Mouse (Mus musculus) gastrocnemius, postnatal 4 days (tissue): ENCODE data around the gene Umodl1. TPM values are rescaled to one million over a fixed set of nuclear protein-coding genes. Genes with fewer than 3 reads are reported as not detected.

Source experiments
- DNase-seq, 2 experiments: peaks; one replicate each; pipeline ENCODE4 v3.0.0; 2021 to 2022; ENCODE audit warnings: low spot score in 2 of 2, mixed read lengths in 2 of 2
- long read RNA-seq, 2 experiments: library from polyadenylated mRNA; stranded (forward); transcript quantifications; one replicate each; pipeline ENCODE4 v2.0.0; 2021
- total RNA-seq, 2 experiments: library from RNA; stranded (reverse); gene quantifications; 2 replicates each; pipeline ENCODE4 v1.2.3; 2021

Gene Umodl1
- total RNA-seq: under 1 TPM; 0.22 to 0.23 TPM
- long read RNA-seq, experiment 1: 0 reads
- long read RNA-seq, experiment 2: 0 reads

DNA sequence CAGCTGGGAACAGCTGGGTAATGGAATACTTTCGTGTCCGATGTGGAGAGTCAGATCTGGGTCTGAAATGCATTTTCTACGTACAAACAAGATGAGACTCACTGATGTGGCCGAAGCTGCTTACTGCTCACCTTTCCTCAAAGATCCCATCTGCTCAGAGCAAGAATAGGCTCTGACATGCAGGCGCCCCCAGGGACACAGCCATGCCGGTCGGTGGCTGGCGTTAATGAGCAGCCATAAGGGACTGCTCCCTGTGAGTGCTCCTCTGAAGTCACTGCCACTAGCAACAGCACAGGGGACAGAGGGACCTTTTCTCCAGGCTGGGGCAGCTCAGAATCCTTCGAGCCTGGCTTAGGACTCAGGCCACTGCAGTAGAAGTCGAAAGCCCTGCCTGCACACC is at the start of gene Umodl1:
TSS of gene Umodl1 (plus strand) at position 301 of the 400 bp plus-strand sequence.
- no peak for DNase-seq

DNA sequence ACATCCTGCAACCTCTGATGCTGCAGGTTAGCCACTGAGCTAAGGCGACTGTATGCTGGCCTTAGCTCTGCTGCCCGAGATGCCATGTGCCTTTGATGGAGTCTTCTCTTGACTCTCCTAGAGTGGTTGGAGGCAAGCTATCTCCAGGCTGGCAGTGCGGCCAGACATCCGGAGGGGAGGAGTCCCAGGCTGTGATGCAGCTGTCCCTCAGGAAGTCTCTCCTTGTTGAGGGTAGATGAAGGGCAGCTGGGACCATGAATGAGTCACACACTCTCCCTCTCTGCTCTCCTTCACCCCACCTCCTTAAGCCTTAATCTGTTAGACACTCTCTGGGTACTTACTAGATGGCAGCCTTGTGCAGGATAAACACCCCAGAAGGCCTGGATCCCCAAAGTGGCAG is 46.9 kb upstream of the Umodl1 start:
- no peak for DNase-seq

GRCm38 (mm10) chr17:30910866-30911731 is 43.3 kb upstream of the Umodl1 start:
- no peak for DNase-seq

GRCm38 (mm10) chr17:30911732-30912088 is 42.7 kb upstream of the Umodl1 start:
- DNase-seq: no peak

- no peak for DNase-seq
Measured at GRCm38 (mm10) chr17:30912536-30912935, 41.9 kb upstream of the Umodl1 start.

- no peak for DNase-seq
Measured at GRCm38 (mm10) chr17:30914264-30914663, 40.2 kb upstream of the Umodl1 start.

GRCm38 (mm10) chr17:30923566-30923965 is 30.9 kb upstream of the Umodl1 start:
- no peak for DNase-seq

DNA sequence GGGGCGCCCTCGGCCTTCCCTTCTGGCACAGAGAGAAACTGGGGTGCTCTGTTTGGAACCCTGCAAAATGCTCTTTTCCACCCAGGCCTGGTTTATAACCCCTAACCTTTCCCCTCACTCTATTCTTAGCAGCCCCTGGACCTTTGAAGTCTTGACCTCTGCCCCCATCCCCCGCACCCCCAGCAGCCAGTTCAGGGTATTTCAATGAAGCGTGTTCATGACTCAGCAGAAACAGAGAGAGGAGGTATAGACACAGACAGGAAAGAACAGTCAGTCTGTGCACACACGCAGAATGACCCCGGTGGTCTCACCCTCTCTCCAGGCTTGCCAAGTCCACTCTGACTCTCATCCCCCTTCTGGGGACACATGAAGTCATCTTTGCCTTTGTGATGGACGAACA is 23.6 kb upstream of the Umodl1 start:
- DNase-seq: no peak

DNA sequence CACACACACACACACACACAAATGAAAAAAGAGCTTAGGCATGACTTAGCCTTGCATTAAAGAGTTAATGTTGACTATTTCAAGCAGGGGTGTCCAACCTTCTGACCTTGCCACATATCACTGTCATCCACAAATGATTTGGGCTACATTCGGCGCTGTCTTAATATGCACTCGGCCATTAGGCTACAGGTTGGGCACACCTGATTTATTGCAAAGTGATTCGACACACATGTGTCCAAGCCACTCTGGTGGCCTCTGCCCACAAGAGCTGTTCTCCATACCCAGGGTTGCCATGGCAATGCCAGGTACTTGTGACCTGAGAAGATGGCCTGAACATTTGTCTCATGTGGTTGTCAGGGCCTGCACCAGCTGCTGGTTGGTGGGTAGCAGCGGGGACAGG is 21.6 kb upstream of the Umodl1 start:
- DNase-seq: no peak

DNA sequence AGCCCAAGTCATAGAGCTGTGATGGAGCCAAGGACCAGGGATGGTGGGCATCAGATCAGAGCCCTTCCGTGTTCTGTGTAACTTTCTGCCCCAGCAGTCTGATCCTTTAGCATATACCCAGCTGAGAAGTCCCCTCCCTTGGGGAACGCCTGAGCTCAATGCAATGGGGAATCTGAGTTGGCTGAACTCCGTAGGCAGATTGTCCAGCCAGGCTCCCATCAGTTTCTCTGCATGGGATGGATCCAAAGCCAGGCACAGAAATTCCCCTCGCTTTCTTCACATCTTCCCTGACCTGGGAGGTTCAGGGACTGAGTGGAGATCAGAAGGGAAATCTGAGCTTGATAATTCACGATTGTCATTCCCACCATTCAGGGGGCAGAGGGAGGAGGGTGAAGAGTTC is 19.1 kb upstream of the Umodl1 start:
- no peak for DNase-seq

- no peak for DNase-seq
Measured at GRCm38 (mm10) chr17:30938554-30938953, 15.9 kb upstream of the Umodl1 start.

GRCm38 (mm10) chr17:30948382-30948781 is 6.1 kb upstream of the Umodl1 start:
- no peak for DNase-seq

DNA sequence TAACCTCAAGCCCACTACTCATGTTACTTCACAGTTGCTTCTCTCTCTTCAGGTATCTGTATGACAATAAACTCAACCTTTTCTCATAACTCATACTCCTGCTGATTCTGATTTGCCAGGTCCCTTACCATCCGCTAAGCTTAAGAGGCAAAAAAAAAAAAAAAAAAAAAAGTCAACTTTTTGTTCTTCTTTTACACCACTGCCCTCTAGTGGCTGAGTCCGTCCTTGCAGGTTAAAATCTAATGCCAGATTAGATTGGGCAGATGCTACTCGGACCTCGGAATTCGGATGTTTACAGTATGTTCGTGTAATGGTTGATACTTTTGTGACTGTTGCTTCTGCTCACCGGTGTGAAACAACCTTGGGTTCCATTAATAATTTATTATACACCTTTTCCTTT is 3.7 kb upstream of the Umodl1 start:
- peak in 1 of 2 experiments; percentile 56 for DNase-seq

DNA sequence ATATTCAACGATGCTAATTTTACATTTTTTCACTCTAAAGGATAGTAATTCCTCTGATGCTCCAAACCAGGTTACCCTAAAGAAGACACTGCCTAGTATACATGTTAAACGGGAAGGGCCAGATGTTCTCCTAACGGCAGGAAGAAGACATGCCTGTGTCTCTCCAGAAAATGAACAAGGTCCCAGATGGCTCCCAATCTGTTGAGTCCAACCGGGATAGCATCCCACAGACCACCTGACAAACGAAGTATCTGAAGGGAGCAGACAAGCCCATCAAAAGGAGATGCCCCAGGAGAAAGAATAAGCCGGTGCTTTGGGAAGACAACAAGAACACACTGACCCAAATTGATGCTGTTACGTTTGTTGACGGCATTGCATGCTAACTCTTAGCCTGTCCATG is 2.8 kb upstream of the Umodl1 start:
- no peak for DNase-seq

DNA sequence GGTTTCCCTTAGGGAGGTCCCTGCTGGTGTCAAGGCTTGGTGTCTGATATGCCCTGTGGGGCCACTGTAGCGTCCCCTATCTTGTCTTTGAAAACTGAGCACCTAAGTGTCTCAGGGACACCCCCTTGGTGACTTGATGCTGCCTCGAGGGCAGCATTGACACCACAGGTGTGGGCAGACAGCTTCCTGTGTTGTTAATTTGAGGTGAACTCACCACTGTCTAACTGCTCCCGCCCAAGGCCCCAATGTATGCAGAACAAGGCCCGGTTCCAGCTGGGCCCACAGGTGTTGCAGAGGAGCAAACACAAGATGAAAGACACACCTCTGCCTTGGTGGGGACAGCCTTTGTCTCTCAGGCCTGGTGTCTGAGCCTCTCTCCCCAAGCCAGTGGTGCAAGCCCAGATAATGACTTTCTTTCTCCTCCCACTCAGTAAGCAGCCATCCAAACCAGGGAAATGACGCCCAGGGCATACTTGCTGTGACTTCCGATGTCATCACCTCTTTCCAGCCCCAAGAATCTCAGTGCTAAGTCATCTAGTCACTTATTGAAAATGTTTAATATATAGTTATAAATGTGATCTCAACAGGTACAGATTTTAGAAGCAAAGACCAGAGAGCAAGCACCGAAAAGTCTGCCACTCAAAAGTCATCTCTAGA is 7.6 kb downstream of the Umodl1 start:
- no peak for DNase-seq

GRCm38 (mm10) chr17:30962880-30963279 is 8.4 kb downstream of the Umodl1 start:
- DNase-seq: no peak

- DNase-seq: no peak
Measured at GRCm38 (mm10) chr17:30969983-30970382, 15.5 kb downstream of the Umodl1 start.

- no peak for DNase-seq
Measured at GRCm38 (mm10) chr17:30971877-30972276, 17.4 kb downstream of the Umodl1 start.

GRCm38 (mm10) chr17:30973332-30973731 is 18.9 kb downstream of the Umodl1 start:
- DNase-seq: no peak

DNA sequence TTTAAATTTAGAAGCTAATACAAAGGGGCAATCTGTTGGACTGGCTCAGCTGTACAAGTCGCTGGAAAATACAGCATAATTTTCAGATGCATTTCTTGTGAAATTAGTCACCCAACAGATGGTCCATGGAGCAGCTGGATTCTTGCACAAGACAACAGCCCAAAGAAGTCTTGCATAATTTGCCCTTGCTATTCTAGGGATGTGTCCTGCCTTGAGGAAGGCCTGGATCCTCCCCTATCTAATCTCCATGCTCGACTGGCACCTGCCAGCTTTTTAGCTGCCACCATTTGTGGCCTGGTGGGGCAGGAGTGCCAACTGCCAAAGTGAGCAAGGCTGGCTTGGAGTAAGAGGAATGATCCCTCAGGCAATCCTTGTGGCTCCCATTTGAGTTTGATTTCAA is 22.9 kb downstream of the Umodl1 start:
- DNase-seq: no peak

GRCm38 (mm10) chr17:30978556-30978955 is 24.1 kb downstream of the Umodl1 start:
- no peak for DNase-seq

- no peak for DNase-seq
Measured at GRCm38 (mm10) chr17:30983521-30983920, 29.1 kb downstream of the Umodl1 start.

DNA sequence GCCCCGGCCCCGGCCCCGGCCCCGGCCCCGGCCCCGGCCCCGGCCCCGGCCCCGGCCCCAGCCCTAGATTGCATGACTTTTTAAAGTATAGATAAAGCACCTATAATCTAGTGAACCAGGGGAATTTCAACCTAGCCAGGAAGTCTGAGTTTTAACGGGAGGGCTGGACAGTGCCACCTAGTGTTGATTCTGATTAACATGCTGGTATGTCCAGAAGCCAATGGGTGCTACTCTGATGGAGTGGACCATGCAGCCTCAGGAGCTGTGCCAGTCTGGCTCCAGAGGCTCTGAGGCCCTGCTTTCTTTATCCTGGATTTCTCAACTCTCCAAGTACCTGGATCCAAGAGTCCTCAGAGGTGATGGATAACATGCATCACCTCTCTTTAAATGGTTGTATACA is 35.8 kb downstream of the Umodl1 start:
- no peak for DNase-seq
